8 mouse cellular contexts compared by ENCODE assay signal in the genomic region with DNA sequence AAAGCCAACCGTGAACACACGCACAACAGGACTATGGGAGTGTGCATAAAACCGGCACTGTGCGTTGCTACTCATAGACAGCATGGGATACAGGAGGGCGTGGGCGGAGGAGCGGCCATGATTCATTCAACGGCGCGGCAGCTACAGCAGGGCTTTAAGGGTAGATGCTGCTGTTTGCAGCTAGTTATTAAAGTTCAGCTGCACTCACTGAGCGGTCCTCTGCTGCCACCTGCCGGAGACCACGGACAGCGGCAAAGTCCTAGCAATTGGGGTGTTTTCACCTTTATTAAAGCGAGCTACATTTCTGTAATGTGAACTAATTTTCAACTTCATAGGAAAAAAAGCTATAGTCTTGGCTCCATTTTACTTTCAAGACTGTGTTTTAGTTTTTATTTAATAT.
A peak's percentile ranks its signal among the peaks of the same experiment; 100 is the strongest.
DNase-seq lines count a peak whose midpoint lies in the region; ATAC-seq and TF ChIP-seq lines count a peak whose summit lies in the region.

No protein-coding gene starts in this region.

- H3K9ac ChIP-seq in ES-Bruce4 (ENCODE audit: low read depth, poor library complexity, severe bottlenecking) = no peak overlapping the region
- H3K9ac ChIP-seq in hindbrain, embryonic 11.5 days (ENCODE audit: low read depth, low read length) = no peak overlapping the region
- no peak overlapping the region for H3K9ac ChIP-seq in lung, embryonic 15.5 days

- no peak for TF ChIP-seq EP300 in ES-Bruce4 (IDR thresholded peaks at IDR 0.05; ENCODE audit: insufficient read depth, low read depth, low read length)

- H3K4me1 ChIP-seq in ES-Bruce4 (ENCODE audit: control insufficient read depth, insufficient read depth, low read length) = no peaks in the 10 kb centered on the region
- no peaks in the 10 kb centered on the region for H3K4me1 ChIP-seq in hindbrain, embryonic 11.5 days (replicated peaks; ENCODE audit: control insufficient read depth, insufficient read depth, low read length)
- no peaks in the 10 kb centered on the region for H3K4me1 ChIP-seq in lung, embryonic 15.5 days

- peak; percentile 72; the same call in 1 of the 2 replicates for ATAC-seq in erythroid progenitor cell, adult 5-6 weeks (replicated peaks; ENCODE audit: low FRiP score, poor library complexity, severe bottlenecking)
- ATAC-seq in hindbrain, embryonic 11.5 days (ENCODE audit: low FRiP score) = no peak
- ATAC-seq in lung, embryonic 15.5 days (ENCODE audit: borderline replicate concordance, extremely low read depth, low FRiP score, low TSS enrichment) = peak; percentile 52; the same call in 1 of the 2 replicates

- DNase-seq in c-Kit-negative CD71-positive TER-119-positive erythroid progenitor cells, embryonic 14.5 days (ENCODE audit: low read depth, low spot score) = peak; percentile 34
- peak; percentile 83 for DNase-seq in hindbrain, embryonic 11.5 days (ENCODE audit: low spot score)
- DNase-seq in layer of hippocampus, adult 9-10 months (ENCODE audit: low spot score) = peak; percentile 32
- DNase-seq in ovary, adult 18-20 months (ENCODE audit: low spot score) = peak; percentile 46
- DNase-seq in thymus, postnatal 0 days (ENCODE audit: low spot score) = peak; percentile 49

- 50% methylated on average over 15 of the region's 15 CpGs for WGBS in hindbrain, embryonic 11.5 days
- WGBS in lung, embryonic 15.5 days = 35% methylated on average over 15 of the region's 15 CpGs

- no peak overlapping the region for H3K4me2 ChIP-seq in hindbrain, embryonic 11.5 days (replicated peaks; ENCODE audit: low read depth, low read length)
- H3K4me2 ChIP-seq in lung, embryonic 15.5 days = no peak overlapping the region

- no peaks in the 10 kb centered on the region for H3K9me3 ChIP-seq in ES-Bruce4 (replicated peaks; ENCODE audit: control insufficient read depth, insufficient read depth, low read length, poor library complexity, severe bottlenecking)
- H3K9me3 ChIP-seq in hindbrain, embryonic 11.5 days (ENCODE audit: control insufficient read depth, low read length) = no peaks in the 10 kb centered on the region
- H3K9me3 ChIP-seq in lung, embryonic 15.5 days = no peaks in the 10 kb centered on the region

- H3K4me3 ChIP-seq in ES-Bruce4 (ENCODE audit: low read depth, low read length) = no peak overlapping the region
- no peak overlapping the region for H3K4me3 ChIP-seq in hindbrain, embryonic 11.5 days (ENCODE audit: low read depth, low read length)
- H3K4me3 ChIP-seq in lung, embryonic 15.5 days = no peak overlapping the region

- no peak overlapping the region for H3K27ac ChIP-seq in ES-Bruce4 (ENCODE audit: insufficient read depth, low read length)
- H3K27ac ChIP-seq in hindbrain, embryonic 11.5 days (ENCODE audit: low read depth, low read length) = no peak overlapping the region
- no peak overlapping the region for H3K27ac ChIP-seq in lung, embryonic 15.5 days

- TF ChIP-seq CTCF in ES-Bruce4 (IDR thresholded peaks at IDR 0.05; ENCODE audit: low read depth, low read length) = peak; percentile 92

- no peak for TF ChIP-seq POLR2A in ES-Bruce4 (IDR thresholded peaks at IDR 0.05; ENCODE audit: insufficient read depth, low read length)

- H3K36me3 ChIP-seq in ES-Bruce4 (ENCODE audit: control insufficient read depth, insufficient read depth, low read length, poor library complexity, severe bottlenecking) = peaks cover 8% of the 10 kb centered on the region
- peaks cover 6% of the 10 kb centered on the region; the same call in 1 of the 2 replicates for H3K36me3 ChIP-seq in hindbrain, embryonic 11.5 days (ENCODE audit: control insufficient read depth, insufficient read depth, low read length)
- H3K36me3 ChIP-seq in lung, embryonic 15.5 days = peaks cover 54% of the 10 kb centered on the region

- no peaks in the 10 kb centered on the region for H3K27me3 ChIP-seq in ES-Bruce4 (ENCODE audit: control insufficient read depth, insufficient read depth, low read length, poor library complexity, severe bottlenecking)
- no peaks in the 10 kb centered on the region for H3K27me3 ChIP-seq in hindbrain, embryonic 11.5 days (ENCODE audit: control insufficient read depth, insufficient read depth, low read length)
- H3K27me3 ChIP-seq in lung, embryonic 15.5 days = no peaks in the 10 kb centered on the region

Comparison
In these comparisons a context has a peak if more than half of its experiments do, and no peak if none do; other contexts are left out.
1. DNase-seq: peak in every context shown above with its lines; median percentile 83 in hindbrain, embryonic 11.5 days; 49 in thymus, postnatal 0 days; 46 in ovary, adult 18-20 months; 34 in c-Kit-negative CD71-positive TER-119-positive erythroid progenitor cells, embryonic 14.5 days; 32 in layer of hippocampus, adult 9-10 months.